Mouse (Mus musculus): Measurements from ENCODE around the gene Gtf2a1l.

DNA sequence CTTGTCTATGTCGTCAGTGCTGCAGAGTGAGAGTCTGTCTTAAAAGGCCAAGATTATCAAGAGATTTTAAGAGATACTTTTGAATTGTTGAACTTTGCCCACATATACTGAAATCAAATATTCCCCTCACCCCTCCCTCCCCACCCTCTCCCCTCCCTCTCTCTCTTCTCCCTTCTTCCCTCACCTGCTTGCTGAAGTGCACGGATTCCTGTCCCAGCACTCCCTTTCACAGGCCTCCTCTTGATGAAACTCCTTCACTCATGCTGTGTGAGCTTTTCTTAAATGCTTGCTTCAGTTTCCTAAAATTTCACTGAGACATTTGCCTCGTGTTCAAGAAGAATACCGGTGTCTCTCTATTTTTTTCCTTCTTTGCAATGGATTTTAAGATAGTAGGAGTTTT, 34.7 kb downstream of the Gtf2a1l start:
- TF ChIP-seq POLR2A (IDR thresholded peaks at IDR 0.05; ENCODE audit: extremely low read depth, insufficient read depth, low read length) (no peak), CTCF (IDR thresholded peaks at IDR 0.05; ENCODE audit: low read depth, low read length) (no peak)

Data from liver, adult 2 months (tissue).